Mouse (Mus musculus) yolk sac, embryonic 10.5 days (tissue): ENCODE results near the gene Atxn10.
"Not testable (repeated sequence)": the region's sequence is repeated elsewhere in the genome, so short reads cannot be mapped to it uniquely, and the experiment has no call there.

Source experiments
- DNase-seq: peaks from one replicate; pipeline ENCODE4 v3.0.0-alpha.2; 2017; ENCODE audit warnings: low spot score

Atxn10 gene

GRCm38 (mm10) chr15:85335671-85336300 lies at the start of gene Atxn10:
Gene Atxn10 (plus strand): TSS chr15:85336245.
- no peak for DNase-seq

GRCm38 (mm10) chr15:85294632-85295031 lies 41.4 kb upstream of the Atxn10 start:
- DNase-seq: no peak

- DNase-seq: peak; percentile 78
Measured at GRCm38 (mm10) chr15:85295544-85295943, 40.5 kb upstream of the Atxn10 start.

GRCm38 (mm10) chr15:85295977-85296376 lies 40.1 kb upstream of the Atxn10 start:
- DNase-seq: no peak

- DNase-seq: peak; percentile 36
Measured at GRCm38 (mm10) chr15:85296538-85296937, 39.5 kb upstream of the Atxn10 start.

GRCm38 (mm10) chr15:85298167-85298781 lies 37.8 kb upstream of the Atxn10 start:
- peak; percentile 48 for DNase-seq

GRCm38 (mm10) chr15:85298946-85299345 lies 37.1 kb upstream of the Atxn10 start:
- no peak for DNase-seq

- no peak for DNase-seq
Measured at GRCm38 (mm10) chr15:85303241-85303640, 32.8 kb upstream of the Atxn10 start.

- no peak for DNase-seq
Measured at GRCm38 (mm10) chr15:85303976-85304375, 32.1 kb upstream of the Atxn10 start.

- DNase-seq: no peak
Measured at GRCm38 (mm10) chr15:85307061-85307660, 28.9 kb upstream of the Atxn10 start.

- no peak for DNase-seq
Measured at GRCm38 (mm10) chr15:85311058-85311657, 24.9 kb upstream of the Atxn10 start.

- DNase-seq: no peak
Measured at GRCm38 (mm10) chr15:85315378-85316025, 20.5 kb upstream of the Atxn10 start.

GRCm38 (mm10) chr15:85316342-85317140 lies 19.5 kb upstream of the Atxn10 start:
- no peak for DNase-seq

- DNase-seq: no peak
Measured at GRCm38 (mm10) chr15:85319924-85320668, 15.9 kb upstream of the Atxn10 start.

GRCm38 (mm10) chr15:85323214-85323613 lies 12.8 kb upstream of the Atxn10 start:
- no peak for DNase-seq

- DNase-seq: no peak
Measured at GRCm38 (mm10) chr15:85324426-85324825, 11.6 kb upstream of the Atxn10 start.

GRCm38 (mm10) chr15:85327808-85328207 lies 8.2 kb upstream of the Atxn10 start:
- DNase-seq: no peak

- DNase-seq: not testable (repeated sequence)
Measured at GRCm38 (mm10) chr15:85328455-85328854, 7.6 kb upstream of the Atxn10 start.

GRCm38 (mm10) chr15:85329096-85329495 lies 6.9 kb upstream of the Atxn10 start:
- no peak for DNase-seq

GRCm38 (mm10) chr15:85330024-85330423 lies 6.0 kb upstream of the Atxn10 start:
- DNase-seq: peak; percentile 57

GRCm38 (mm10) chr15:85333511-85333910 lies 2.5 kb upstream of the Atxn10 start:
- not testable (repeated sequence) for DNase-seq
